Mouse (Mus musculus): Measurements from ENCODE around the gene Fktn.
"Not testable (repeated sequence)": the region's sequence is repeated elsewhere in the genome, so short reads cannot be mapped to it uniquely, and the experiment has no call there.

Fktn gene

DNA sequence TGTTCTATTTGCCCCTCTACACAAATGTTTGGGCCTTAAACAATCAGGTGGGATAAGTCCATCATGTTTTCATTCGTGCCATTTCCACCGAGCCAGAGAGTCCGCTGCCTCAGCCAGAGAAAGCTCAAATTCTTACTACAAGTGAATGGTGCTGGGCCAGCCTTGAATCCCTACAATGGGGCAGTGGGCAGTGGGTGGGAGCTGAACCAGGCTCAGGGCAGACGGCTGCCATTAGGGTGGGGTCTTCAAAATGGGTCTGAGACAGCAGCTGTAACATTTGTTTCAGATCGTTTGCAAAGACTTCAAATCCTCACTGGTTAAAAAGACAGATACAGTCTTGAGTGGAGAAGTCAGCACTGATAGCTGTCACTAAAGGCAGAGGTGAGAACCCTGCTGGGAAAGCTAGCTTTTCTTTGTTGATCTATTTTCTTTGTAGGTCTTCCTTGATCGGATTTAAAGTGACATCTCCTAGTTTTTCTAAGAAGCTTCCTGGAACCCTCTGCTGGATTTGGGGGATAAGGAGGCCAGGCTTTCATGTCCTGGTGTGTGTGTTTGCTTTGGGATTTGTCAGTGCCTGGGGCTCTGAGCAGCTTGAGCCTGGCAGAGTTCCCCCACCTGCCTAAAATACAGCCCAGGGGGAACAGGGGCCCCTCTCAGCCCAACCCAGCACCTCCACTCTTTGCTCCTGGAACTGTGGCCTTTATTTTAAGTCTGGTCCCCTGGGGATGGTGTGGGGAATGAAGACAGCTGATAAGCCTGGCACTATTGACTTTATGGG, 57.3 kb downstream of the Fktn start:
- DNase-seq (ENCODE audit: low read depth, low spot score): no peak

GRCm38 (mm10) chr4:53772004-53772403, 58.2 kb downstream of the Fktn start:
- DNase-seq (ENCODE audit: low read depth, low spot score): no peak

GRCm38 (mm10) chr4:53773911-53774310, 60.1 kb downstream of the Fktn start:
- DNase-seq (ENCODE audit: low read depth, low spot score): no peak

GRCm38 (mm10) chr4:53781396-53781795, 67.6 kb downstream of the Fktn start:
- no peak for DNase-seq (ENCODE audit: low read depth, low spot score)

DNA sequence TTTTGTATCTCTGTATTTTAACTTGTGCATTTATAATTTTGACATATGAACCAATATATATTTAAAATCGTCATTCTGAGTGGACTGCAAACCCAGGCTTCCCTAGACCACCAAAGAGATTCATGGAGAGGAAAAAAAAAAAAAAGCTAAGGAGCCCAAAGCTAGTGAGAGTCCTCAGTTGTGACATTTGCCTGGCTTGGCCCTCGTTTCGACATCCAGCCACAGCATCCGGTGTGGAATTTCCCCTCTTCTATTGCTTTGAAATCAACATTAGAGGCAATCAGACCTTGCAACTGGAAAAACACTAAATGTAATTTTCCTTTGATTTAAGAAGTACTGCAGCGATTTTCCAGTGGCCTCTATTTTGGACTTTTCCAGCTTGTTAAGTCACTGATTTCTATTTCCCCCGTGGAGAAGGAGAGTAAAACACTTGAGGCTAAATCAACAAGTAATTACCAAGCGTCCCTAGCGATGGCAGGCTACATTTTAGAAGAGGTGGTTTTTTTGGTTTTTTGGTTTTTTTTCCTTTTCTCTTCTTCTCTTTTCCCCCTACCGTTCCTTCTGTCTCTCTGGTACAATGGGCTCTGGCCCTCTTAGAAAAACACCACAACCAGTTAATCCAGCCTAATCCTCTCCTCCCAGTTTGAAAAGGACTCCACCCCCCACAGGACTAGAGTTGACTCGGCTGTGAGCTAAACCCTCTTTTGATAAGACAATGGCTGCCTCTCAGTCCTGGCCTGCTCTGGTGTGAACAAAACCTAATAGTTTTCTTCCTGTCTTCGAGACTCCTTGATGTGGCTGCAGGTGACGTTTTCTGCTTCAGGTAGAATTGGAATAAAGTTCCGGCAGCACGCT, 68.6 kb downstream of the Fktn start:
- DNase-seq (ENCODE audit: low read depth, low spot score): peak; percentile 48

GRCm38 (mm10) chr4:53785746-53786398, 72.1 kb downstream of the Fktn start:
- DNase-seq (ENCODE audit: low read depth, low spot score): peak; percentile 33

- DNase-seq (ENCODE audit: low read depth, low spot score): no peak
These were observed 73.1 kb downstream of the Fktn start for GRCm38 (mm10) chr4:53786851-53787250.

DNA sequence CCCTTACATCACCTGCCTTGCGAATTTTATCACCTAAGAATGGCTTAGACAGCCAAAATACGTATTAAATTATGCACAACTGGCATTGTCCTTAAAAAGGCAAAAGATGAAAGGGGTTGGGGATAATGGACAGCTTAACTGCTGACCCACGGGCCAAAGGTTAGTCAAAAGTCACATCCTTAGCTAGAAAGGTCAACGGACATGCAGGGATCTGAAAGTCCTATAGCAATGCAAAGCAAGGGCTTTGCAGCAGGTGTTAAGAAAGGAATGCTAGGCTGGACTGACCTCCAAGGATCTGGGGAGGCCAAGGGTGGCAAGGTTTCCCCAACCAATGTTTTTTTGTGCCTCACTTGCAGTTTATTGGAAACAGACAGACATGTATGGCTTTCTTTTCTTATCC, 75.5 kb downstream of the Fktn start:
- no peak for DNase-seq (ENCODE audit: low read depth, low spot score)

DNA sequence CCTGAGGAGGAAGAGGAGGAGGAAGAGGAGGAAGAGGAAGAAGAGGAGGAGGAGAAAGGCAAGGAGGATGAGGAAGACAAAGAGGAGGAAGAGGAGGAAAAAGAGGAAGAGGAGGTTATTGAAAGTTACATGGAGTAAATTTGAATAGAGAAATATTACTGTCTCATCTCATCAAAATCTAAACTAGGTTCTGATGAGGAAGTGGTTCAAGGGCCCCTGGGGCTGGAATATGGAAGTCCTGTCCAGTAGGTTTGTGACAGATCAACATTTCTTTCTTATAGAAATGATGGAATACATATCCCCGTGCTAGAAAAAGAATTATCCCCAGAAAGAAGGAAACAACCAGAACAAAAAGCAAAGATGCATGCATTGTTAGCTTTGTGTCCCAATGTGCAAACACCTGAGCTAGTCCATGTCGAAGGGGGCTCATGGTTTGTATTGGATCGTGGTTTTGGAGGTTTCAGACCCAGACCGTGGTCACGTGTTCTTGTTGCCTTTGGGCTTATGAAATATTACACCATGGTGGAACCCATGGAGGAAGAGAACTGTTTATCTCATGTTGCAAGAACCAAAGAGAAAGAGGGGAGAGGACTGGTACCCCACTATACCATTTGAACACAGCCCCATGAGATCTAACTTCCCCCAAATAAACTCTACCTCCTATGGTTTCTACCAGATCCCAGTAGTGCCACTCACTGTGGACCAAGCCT, 80.6 kb downstream of the Fktn start:
- DNase-seq (ENCODE audit: low read depth, low spot score): no peak

GRCm38 (mm10) chr4:53795086-53795485, 81.3 kb downstream of the Fktn start:
- no peak for DNase-seq (ENCODE audit: low read depth, low spot score)

DNA sequence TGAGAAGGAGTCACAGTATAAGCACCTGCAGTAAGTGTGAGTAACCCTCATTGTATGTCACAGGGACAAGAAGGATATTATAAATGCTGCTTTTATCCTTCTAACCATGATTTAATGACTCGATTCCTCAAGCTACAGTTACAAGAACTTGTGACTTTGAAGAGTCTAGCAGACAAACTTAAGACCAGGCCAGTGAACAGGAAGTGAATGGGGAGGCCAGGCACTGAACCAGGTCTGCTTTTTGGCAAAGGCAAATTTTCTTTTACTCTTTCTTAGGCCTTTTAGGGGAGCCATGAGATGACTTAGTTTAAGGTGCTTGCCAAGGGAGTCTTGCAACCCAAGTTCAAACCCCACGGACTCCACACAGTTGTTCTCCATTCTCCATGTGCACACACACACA, 81.9 kb downstream of the Fktn start:
- no peak for DNase-seq (ENCODE audit: low read depth, low spot score)

GRCm38 (mm10) chr4:53796865-53797772, 83.3 kb downstream of the Fktn start:
- no peak for DNase-seq (ENCODE audit: low read depth, low spot score)

- DNase-seq (ENCODE audit: low read depth, low spot score): no peak
These were observed 85.3 kb downstream of the Fktn start for GRCm38 (mm10) chr4:53798896-53799676.

DNA sequence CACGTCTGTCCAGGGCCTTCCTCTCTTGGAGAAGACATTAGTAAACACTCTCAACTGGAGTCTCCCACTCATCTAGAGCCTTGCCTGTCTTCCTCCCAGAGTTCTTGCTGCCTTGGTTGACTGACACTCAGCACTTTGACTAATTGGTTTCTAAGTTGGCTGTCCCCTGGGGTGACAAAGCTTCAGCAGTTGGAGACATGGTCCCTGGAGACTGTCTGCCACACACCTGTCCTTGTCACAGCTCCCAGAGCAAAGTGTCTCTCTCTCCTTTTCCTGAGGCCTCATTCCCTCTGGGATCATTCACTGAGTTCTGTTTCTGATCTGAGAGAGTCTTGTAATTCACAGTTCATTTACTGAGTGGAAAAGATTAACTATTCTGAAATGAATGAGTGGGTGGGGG, 86.0 kb downstream of the Fktn start:
- DNase-seq (ENCODE audit: low read depth, low spot score): no peak

DNA sequence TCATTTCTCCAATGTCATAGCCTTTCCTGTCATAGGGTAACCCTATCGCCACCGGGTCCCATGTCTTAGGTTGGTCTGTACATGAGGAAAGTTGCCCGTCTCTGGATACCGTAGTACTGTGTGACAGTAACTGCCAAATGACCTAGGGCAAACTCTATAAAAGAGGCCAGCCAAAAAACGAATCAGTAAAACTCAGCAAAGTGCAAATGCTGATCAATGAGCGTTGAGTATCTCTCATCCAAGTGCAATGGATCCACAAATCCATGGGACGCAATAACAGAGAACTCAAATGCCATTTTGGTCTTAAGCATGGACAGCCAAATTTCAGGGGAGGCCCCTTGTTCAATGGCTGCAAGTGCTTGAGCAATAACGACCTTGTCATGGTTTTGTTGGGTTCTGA, 89.9 kb downstream of the Fktn start:
- DNase-seq (ENCODE audit: low read depth, low spot score): not testable (repeated sequence)

DNA sequence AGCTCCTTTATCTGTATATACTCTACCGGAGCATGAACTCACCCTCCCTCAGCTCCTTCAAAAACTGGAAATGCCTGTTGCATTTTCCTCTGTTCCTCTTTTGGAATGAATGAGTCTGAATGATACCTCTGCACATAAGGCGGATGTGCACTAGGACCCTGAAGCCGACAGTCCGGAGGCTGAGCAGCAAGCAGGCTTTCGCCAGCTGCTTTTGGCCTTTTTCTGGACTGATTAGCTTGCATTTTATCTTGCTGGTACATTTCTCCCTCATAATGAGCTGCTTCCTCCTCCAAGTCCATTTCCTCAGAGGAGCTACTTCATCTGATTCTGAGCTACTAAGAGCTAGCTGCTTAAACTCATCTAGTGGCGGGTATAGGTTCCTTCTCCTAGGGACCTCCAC, 92.6 kb downstream of the Fktn start:
- DNase-seq (ENCODE audit: low read depth, low spot score): not testable (repeated sequence)

DNA sequence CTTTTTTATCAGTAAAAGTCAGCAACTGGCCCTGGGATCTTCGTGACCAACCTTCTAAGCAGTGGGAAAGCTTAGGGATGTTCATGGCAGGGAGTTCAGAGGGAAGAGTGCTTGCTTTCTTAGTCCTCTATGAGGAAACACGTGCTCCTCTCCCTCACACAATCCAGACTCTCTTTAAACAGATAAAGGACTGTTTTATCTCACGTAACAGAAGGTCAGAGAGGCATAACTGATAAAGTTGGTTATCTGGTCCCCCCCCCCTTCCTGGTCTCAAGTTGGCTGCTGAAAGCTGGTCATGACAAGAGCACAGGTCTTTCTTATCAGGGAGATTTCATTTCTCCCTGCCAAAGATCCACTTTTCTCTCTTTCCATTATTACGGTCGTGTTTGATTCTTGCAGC, 104.5 kb downstream of the Fktn start:
- DNase-seq (ENCODE audit: low read depth, low spot score): no peak

DNA sequence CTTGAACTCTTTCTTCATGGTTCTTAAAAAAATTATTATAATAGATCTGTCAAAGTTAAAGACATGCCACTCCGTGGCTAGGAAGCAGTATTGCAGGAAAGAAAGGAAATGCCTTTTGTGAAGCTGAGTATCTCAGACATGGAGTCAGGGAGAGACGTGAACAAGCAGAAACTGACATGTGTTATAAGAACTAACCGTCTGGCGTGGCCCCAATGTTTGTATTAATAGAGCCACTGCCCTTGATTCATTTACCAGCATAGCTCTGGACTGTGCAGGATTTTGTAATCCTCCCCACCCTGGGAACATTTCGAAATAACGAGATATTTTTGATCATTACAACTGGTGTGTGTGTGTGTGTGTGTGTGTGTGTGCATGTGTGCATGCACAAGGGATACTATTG, 109.9 kb downstream of the Fktn start:
- no peak for DNase-seq (ENCODE audit: low read depth, low spot score)

- no peak for DNase-seq (ENCODE audit: low read depth, low spot score)
These were observed 111.0 kb downstream of the Fktn start for GRCm38 (mm10) chr4:53824831-53825230.
